Mouse (Mus musculus): Measurements from ENCODE around the gene Morn4.

Gene Morn4

DNA sequence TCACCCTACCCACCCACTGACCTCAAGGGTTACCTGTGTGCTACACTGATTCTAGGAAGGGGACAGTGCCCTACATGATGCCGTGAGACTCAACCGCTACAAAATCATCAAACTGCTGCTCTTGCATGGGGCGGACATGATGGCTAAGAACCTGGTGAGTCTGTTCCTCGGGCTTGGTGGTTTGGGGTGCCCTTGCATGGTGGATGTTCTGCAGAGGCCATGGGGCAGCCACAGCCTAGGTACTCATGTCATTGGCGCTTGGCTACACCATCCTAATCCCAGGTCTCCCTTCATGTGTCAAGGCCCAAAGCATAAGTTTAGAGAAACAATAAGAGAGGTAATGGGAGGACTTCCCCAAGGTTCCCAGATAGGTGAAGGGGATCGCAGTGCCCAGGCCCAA, 42.2 kb downstream of the Morn4 start:
- DNase-seq (ENCODE audit: low spot score) = no peak

DNA sequence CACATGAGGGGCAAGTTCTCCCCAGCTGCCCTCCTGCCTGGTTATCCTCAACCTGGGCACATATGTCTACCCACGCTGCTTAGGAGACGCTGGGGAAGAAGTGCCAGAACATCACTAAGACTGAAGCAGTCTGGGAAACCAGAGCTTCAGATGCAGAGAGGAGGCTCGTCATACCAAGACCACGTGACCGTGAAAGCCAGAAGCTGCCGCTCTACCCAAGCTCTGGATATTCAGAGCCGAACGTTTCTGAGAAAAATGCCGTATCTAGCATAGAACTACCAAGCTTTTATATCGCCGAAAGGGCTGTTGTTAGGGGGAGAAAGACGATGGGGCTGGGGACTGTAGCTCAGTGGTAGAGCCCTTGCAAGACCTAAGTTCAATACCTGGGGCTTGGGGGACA, 47.8 kb downstream of the Morn4 start:
- no peak for DNase-seq (ENCODE audit: low spot score)

DNA sequence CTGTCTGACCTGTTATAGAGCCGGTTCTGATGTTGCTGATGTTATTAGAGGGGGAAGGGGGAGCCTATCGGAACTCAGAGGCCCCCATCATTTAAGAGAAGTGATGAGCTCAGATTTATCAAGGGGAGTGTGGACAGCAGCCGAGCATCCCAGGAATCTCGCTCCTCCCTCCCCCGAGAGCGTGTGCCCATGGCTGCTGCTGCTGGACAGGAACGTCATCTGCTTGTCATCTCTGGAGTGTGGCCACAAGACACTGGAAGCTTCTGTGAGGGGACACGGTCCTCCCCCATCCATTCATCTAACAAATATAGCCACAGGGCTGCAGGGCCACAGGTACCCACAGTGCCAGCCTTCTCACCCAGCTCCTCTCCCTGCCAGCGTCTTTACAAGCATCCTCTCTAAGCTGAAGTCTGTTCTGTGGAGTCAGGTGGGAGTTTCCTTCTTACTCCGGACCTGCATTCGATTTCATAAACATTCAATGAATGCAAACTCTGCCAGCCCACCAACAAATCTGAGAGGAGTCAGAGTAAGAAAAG, 48.9 kb downstream of the Morn4 start:
- DNase-seq (ENCODE audit: low spot score) = no peak

DNA sequence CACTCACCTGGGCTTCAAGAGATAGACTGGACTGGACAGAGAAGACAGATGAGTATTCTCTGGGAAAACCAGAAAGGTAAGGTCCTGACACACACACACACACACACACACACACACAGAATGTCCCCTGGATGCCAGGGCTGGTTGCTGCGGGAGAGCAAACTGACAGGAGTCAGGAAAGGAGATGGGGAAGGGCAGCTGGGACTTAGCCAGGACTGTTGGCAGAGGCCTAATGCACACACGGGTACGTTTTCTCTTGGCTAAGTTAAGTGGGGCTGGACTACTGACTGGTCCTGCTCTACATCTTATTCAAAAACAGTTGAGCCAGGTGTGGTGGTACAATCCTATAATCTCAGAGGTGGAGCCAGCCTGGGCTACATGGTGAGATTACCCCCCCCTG, 49.8 kb downstream of the Morn4 start:
- DNase-seq (ENCODE audit: low spot score) = no peak

DNA sequence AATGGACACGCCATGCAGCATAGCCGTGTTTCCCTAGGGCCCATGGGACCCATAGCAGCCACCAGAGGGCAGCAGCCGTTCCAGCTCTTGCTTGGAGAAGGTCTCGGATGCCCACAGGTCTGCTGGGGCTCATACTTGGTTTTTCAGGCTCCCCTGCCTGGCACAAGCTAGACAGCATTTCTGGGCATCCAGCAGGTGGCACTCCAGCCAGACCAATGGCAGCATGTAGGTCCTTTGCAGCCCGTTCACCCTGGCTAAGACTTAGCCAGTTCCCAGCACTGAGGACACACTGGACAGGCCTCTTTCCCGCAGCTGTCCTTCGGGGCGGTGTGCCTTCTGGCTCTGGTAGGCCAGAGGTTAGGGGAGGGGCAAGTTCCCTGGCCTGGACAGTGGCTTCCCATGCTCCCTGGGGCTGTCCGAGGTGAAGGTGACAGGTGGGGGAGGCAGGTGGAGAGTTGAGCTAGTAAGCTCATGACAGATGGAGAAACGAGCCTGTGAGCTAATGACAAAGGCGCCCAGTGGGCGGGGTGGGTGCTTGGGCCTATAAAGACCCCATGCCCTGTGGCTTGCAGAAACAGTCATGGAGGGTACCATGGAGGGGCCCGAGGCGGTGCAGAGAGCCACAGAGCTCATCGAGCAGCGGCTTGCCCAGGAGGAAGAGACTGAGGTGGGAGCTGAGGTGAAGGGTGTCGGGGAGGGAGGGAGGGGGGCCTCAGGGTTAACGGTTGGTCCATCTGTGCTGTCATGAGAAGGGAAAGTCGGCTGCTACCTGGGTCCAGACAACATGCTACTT, 50.5 kb downstream of the Morn4 start, which contains the start of gene Ankrd2:
Gene Ankrd2, plus strand, starts transcription at position 545 of the 793 bp plus-strand sequence.
- DNase-seq (ENCODE audit: low spot score) = peak; percentile 74

DNA sequence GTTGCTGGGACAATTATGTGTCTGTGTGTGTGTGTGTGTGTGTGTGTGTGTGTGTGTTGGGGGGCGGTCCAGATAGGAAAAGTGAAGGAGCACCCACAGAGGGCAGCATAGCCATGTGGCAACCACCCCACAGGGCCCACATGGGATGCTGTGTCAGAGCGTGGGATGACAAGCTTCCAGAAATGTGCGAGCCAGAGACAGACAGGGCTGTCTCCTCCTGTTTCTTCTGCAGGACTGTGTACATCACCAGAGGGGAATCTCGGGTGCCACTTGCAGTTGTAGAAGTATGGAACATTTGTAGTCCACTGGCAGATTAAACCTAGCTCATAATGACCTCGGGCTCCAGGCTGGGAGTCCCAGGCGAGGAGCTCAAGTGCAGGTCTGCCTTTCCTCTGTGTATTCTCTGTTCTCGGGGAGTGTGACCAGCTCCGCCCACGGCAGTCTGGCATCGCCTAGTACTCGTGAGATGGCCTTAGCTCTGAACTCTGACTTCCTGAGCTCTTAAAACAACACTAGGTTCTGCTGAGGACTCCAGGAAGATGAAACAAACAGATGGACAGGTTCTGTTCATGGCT, 51.2 kb downstream of the Morn4 start:
- DNase-seq (ENCODE audit: low spot score) = no peak

DNA sequence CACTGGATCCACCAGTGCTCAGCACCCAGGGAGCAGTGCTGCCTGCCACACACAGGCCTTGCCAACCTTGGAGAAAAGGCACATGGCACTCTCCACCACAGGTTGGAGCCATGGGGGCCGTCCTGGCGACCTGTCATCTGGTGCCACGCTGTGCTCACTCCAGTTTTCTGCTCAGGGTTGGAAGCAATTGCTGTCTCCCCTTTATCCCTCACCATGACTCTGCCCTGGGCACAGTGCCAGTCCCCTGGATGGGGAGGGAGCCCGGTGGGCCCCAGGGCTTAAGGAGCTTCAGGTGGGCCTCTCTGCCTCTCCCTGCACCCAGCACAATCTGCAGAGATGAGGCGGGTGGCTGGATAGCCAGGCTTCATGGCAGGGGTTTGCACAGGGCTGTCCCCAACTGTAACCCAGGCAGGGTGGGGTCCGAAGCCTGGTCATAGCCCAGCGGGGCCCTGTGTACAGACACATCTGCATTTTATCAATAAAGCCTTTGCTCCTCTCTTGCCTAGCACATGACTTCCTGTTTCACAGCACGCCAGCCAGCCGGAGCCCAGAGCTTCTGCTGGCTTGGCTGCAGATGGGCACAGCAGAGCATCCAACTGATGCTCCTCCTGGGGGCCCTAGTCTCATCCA, 51.9 kb downstream of the Morn4 start:
- DNase-seq (ENCODE audit: low spot score) = no peak

DNA sequence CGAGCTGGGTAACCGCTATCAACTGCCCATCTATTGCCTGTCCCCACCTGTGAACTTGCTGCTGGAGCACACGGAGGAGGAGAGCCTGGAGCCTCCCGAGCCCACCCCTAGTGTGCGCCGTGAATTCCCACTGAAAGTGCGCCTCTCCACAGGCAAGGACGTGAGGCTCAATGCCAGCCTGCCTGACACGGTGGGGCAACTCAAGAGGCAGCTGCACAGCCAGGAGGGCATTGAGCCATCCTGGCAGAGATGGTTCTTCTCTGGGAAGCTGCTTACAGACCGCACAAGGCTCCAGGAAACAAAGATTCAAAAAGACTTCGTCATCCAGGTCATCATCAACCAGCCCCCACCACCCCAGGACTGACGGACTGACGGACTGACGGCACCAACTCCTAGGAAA, 52.5 kb downstream of the Morn4 start:
- DNase-seq (ENCODE audit: low spot score) = no peak

DNA sequence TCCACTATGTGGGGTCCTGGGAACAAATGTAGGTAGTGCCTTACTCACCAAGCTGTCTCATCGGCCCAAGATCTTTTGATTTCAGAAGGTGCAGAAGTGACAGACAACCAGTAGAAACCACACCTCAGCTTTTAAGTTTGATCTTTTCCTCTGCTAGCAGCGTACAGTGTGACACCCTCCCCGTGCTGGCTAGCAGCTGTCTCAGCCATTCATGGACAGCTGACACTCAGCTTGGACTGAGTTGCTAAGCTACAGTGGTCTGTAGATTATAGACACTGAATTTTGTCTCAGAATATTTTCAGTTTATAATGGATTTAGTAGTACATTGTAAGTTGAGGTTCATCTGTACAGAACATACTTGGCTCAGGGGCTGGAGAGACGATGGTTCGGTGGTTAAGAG, 55.0 kb downstream of the Morn4 start:
- DNase-seq (ENCODE audit: low spot score) = no peak

DNA sequence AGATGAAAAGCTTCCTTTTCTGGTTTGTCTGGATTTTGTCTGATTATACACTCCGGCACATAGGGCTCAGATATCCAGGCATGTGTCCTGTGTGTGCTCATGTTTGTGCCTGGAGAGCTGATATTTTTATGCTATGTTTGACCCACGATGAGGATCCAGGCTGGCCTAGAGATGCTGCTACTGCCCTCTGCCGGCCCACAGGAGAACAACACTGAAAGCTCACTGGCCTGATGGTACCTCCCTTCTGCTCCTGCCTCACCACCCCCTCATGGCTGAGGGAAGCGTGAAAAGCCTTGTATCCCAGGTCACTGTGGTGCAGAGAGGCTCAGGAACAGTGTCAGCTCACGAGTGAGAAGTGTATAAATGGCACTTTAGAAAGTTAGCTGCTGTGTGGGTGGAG, 60.0 kb downstream of the Morn4 start:
- DNase-seq (ENCODE audit: low spot score) = peak; percentile 65

Measured in T-cell, adult 2 months (primary cell).